Mouse (Mus musculus) brain, embryonic 18.5 days (tissue): ENCODE data around the gene Spata45.
A peak's percentile ranks its signal among the peaks of the same experiment; 100 is the strongest.

Source experiments
- DNase-seq: peaks from one replicate; pipeline ENCODE4 v3.0.0-alpha.2; 2012; ENCODE audit warnings: low read depth, low spot score

Gene Spata45

GRCm38 (mm10) chr1:191041352-191041751 is 4.9 kb downstream of the Spata45 start:
- DNase-seq, result no peak

- no peak for DNase-seq
These were observed 5.7 kb downstream of the Spata45 start for GRCm38 (mm10) chr1:191042106-191042505.

GRCm38 (mm10) chr1:191042688-191043087 is 6.2 kb downstream of the Spata45 start:
- no peak for DNase-seq

GRCm38 (mm10) chr1:191045264-191045663 is 8.8 kb downstream of the Spata45 start:
- no peak for DNase-seq

- no peak for DNase-seq
These were observed 9.9 kb downstream of the Spata45 start for GRCm38 (mm10) chr1:191046231-191046824.

- no peak for DNase-seq
These were observed 17.1 kb downstream of the Spata45 start for GRCm38 (mm10) chr1:191053555-191053954.

GRCm38 (mm10) chr1:191054870-191055532 is 18.6 kb downstream of the Spata45 start:
- no peak for DNase-seq

- DNase-seq, result no peak
These were observed 19.1 kb downstream of the Spata45 start for GRCm38 (mm10) chr1:191055533-191055873.

GRCm38 (mm10) chr1:191057461-191057860 is 21.0 kb downstream of the Spata45 start:
- DNase-seq, result no peak

- DNase-seq, result no peak
These were observed 25.9 kb downstream of the Spata45 start for GRCm38 (mm10) chr1:191062241-191062780.

GRCm38 (mm10) chr1:191062781-191063485 is 26.5 kb downstream of the Spata45 start, which contains the start of the genes Tatdn3 and Nsl1:
TSS of gene Tatdn3 (minus strand) at chr1:191062932.
TSS of gene Nsl1 (plus strand) at chr1:191063012.
- DNase-seq, result peak; percentile 71

- no peak for DNase-seq
These were observed 27.3 kb downstream of the Spata45 start for GRCm38 (mm10) chr1:191063700-191064099.

- DNase-seq, result no peak
These were observed 28.1 kb downstream of the Spata45 start for GRCm38 (mm10) chr1:191064535-191064934.

- no peak for DNase-seq
These were observed 28.7 kb downstream of the Spata45 start for GRCm38 (mm10) chr1:191065188-191065587.

GRCm38 (mm10) chr1:191068377-191068776 is 31.9 kb downstream of the Spata45 start:
- DNase-seq, result no peak

GRCm38 (mm10) chr1:191070259-191070658 is 33.8 kb downstream of the Spata45 start:
- DNase-seq, result no peak

GRCm38 (mm10) chr1:191071613-191072012 is 35.2 kb downstream of the Spata45 start:
- no peak for DNase-seq

- no peak for DNase-seq
These were observed 36.0 kb downstream of the Spata45 start for GRCm38 (mm10) chr1:191072329-191072913.

- DNase-seq, result no peak
These were observed 36.6 kb downstream of the Spata45 start for GRCm38 (mm10) chr1:191073001-191073400.

- DNase-seq, result no peak
These were observed 37.0 kb downstream of the Spata45 start for GRCm38 (mm10) chr1:191073486-191073885.

- no peak for DNase-seq
These were observed 38.9 kb downstream of the Spata45 start for GRCm38 (mm10) chr1:191075199-191075883.
